Mouse (Mus musculus) hindbrain, embryonic 14.5 days (tissue): ENCODE measurements around the gene Mtg1. TPM values are rescaled to one million over a fixed set of nuclear protein-coding genes. Genes with fewer than 3 reads are reported as not detected.
A peak's percentile ranks its signal among the peaks of the same experiment; 100 is the strongest.

Experiments used
- ATAC-seq: fragments of 200-750 bp; cut with Nextera tagmentation; 2 replicates; pipeline ENCODE4 v1.8.0; 2017; ENCODE audit warnings: moderate number of reproducible peaks, mild to moderate bottlenecking, moderate TSS enrichment, moderate library complexity; ENCODE audit not compliant: low FRiP score
- DNase-seq: peaks from one replicate; pipeline ENCODE4 v3.0.0-alpha.2; 2015; ENCODE audit warnings: low spot score
- H3K27ac ChIP-seq: fragments of 300-500 bp; sonication (generic); 2 replicates; pipeline ENCODE4 v1.5.1; 2014; ENCODE audit warnings: mild to moderate bottlenecking, moderate library complexity
- H3K27me3 ChIP-seq: fragments of 300-500 bp; sonication (generic); 2 replicates; pipeline ENCODE4 v1.6.1; 2014; ENCODE audit warnings: mild to moderate bottlenecking, low read length, mixed read lengths; ENCODE audit not compliant: control insufficient read depth, insufficient read depth
- H3K36me3 ChIP-seq: fragments of 300-500 bp; sonication (generic); replicated peaks from 2 replicates; pipeline ENCODE4 v1.6.1; 2014; ENCODE audit not compliant: control insufficient read depth, insufficient read depth
- H3K4me1 ChIP-seq: fragments of 300-500 bp; sonication (generic); replicated peaks from 2 replicates; pipeline ENCODE4 v1.6.1; 2014; ENCODE audit warnings: antibody characterized with exemption, low read length, mixed read lengths; ENCODE audit not compliant: control insufficient read depth, insufficient read depth
- H3K4me2 ChIP-seq: fragments of 300-500 bp; sonication (generic); replicated peaks from 2 replicates; pipeline ENCODE4 v1.6.1; 2014; ENCODE audit warnings: mild to moderate bottlenecking, moderate library complexity
- H3K4me3 ChIP-seq: fragments of 300-500 bp; sonication (generic); replicated peaks from 2 replicates; pipeline ENCODE4 v1.5.1; 2014; ENCODE audit warnings: mild to moderate bottlenecking, low read length
- H3K9ac ChIP-seq: fragments of 300-500 bp; sonication (generic); 2 replicates; pipeline ENCODE4 v1.6.1; 2014
- H3K9me3 ChIP-seq: fragments of 300-500 bp; sonication (generic); 2 replicates; pipeline ENCODE4 v1.6.1; 2016; ENCODE audit warnings: low read length; ENCODE audit not compliant: control insufficient read depth
- WGBS: fragments of 180-500 bp; shearing (Covaris S2); extraction: QIAGEN DNeasy Blood & Tissue Kit; methylation state at CpG from one replicate; pipeline ENCODE4 v1.1.7; 2014; 5-methylcytosine and 5-hydroxymethylcytosine counted together
- polyA plus RNA-seq: library from polyadenylated mRNA; unstranded; fragments of >200 nt; fragmentation: Nextera tagmentation; extraction: Ambion mirVana; gene quantifications from 2 replicates; pipeline ENCODE4 v1.2.1, GENCODE M21; 2014

The Mtg1 gene
- 26.0 and 30.6 TPM in 2 replicates for polyA plus RNA-seq

GRCm38 (mm10) chr7:140137135-140138020 lies at the start of gene Mtg1:
Mtg1 (plus strand) TSS chr7:140137564.
- H3K36me3 ChIP-seq = no peaks in the 10 kb centered on the region
- peak; percentile 98 for ATAC-seq

GRCm38 (mm10) chr7:140090601-140091000 lies 46.8 kb upstream of the Mtg1 start:
- Histone ChIP-seq H3K4me3 (no peak overlapping the region), H3K27me3 (no peaks in the 10 kb centered on the region), H3K9me3 (no peaks in the 10 kb centered on the region), H3K4me1 (no peaks in the 10 kb centered on the region), H3K4me2 (no peak overlapping the region), H3K9ac (no peak overlapping the region), H3K36me3 (no peaks in the 10 kb centered on the region), H3K27ac (no peak overlapping the region)
- DNase-seq = no peak
- ATAC-seq = no peak
- 76% methylated on average over 10 of the region's 10 CpGs for WGBS

More at GRCm38 (mm10) chr7:140137135-140138020, at the start of gene Mtg1:
- Histone ChIP-seq H3K4me3 (peak within 1 kb of the TSS; percentile 55), H3K4me2 (peak within 1 kb of the TSS; percentile 81), H3K9me3 (no peaks in the 10 kb centered on the region), H3K9ac (peak within 1 kb of the TSS; percentile 74), H3K27ac (peak within 1 kb of the TSS; percentile 76), H3K27me3 (no peaks in the 10 kb centered on the region), H3K4me1 (peaks cover 4% of the 10 kb centered on the region)
- WGBS = 1% methylated on average over 39 of the region's 39 CpGs
- peak; percentile 98 for DNase-seq

DNA sequence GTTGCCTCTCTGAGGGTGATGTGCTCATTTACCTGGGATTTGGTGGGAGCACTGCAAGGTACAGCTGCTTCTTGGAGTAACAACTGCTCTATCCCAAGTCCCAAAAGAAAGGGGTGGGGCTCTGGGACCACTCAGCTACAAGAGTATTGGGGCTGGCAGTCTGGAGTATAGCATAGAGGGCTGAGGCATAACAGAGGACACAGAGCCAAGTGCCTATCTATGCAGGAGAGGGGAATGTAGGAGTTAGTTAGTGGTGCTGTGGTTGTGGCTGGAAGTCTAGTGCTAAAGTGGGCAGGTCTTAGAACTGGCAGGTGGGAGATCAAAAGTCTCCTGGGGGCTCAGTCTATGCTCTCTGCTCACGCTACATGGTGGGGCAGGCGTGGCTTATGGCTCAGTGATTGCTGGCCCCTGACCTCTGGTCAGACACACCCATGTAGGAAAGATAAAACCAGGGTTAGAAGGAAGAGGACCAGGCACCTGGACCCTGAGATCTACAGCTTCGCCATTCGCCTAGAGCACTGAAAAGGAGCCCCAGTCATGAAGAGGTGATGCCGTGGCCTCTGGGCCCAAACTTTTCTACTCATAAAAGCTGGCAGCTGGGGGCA lies 44.3 kb upstream of the Mtg1 start, which contains the start of gene Prap1:
TSS of gene Prap1 (plus strand) at position 472 of the 605 bp plus-strand sequence.
- no peaks in the 10 kb centered on the region for H3K9me3 ChIP-seq
- no peak within 1 kb of the TSS for H3K27ac ChIP-seq
- DNase-seq = no peak
- no peaks in the 10 kb centered on the region for H3K27me3 ChIP-seq
- no peak within 1 kb of the TSS for H3K4me2 ChIP-seq
- no peaks in the 10 kb centered on the region for H3K4me1 ChIP-seq
- ATAC-seq = no peak
- H3K4me3 ChIP-seq = no peak within 1 kb of the TSS
- H3K9ac ChIP-seq = no peak within 1 kb of the TSS
- 77% methylated on average over 5 of the region's 5 CpGs for WGBS
- H3K36me3 ChIP-seq = no peaks in the 10 kb centered on the region

DNA sequence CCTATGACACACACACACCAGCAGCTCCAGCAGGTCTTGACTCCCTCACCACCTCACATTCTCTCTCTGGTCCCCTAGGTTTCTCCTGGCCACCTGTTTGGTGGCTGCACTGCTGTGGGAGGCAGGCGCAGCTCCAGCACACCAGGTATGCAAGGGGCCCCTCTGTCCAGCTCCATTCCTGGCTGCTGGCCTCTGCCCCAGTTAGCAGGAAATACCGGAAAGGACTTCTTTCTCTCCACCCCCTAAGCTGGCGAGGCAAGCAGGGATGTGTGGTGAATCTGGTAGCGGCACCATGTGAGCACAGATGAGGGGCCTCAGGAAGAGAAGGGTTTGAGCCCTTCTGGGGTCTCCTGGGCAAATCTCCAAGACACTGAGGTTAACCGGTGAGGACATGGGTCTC lies 42.4 kb upstream of the Mtg1 start:
- ATAC-seq (no peak), DNase-seq (no peak)
- no peak overlapping the region for H3K4me3 ChIP-seq
- no peaks in the 10 kb centered on the region for H3K4me1 ChIP-seq
- H3K36me3 ChIP-seq = no peaks in the 10 kb centered on the region
- H3K27ac ChIP-seq = no peak overlapping the region
- H3K9me3 ChIP-seq = no peaks in the 10 kb centered on the region
- no peaks in the 10 kb centered on the region for H3K27me3 ChIP-seq
- 71% methylated on average over 5 of the region's 5 CpGs for WGBS
- H3K9ac ChIP-seq = no peak overlapping the region
- H3K4me2 ChIP-seq = no peak overlapping the region

DNA sequence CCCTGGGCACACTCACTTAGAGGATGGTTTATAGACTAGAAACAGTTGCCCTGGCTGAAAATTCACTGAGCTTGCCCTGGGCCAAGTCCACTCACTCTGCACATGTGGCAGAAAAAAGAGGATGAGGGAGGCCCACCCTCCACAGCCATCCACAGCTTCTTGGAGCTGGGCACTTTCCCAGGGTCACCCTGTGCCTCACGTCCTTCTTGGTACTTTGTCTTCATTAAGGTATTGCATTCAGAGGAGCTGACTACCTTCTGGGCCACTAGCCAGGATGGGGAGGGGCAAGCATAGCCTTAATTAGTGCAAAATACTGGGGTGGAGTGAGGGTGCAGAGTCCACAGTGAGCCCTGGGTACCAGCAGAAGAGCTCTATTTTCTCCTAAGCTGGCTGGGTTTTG lies 41.8 kb upstream of the Mtg1 start:
- Histone ChIP-seq H3K4me2 (no peak overlapping the region), H3K9me3 (no peaks in the 10 kb centered on the region), H3K4me1 (no peaks in the 10 kb centered on the region), H3K9ac (no peak overlapping the region), H3K36me3 (no peaks in the 10 kb centered on the region), H3K4me3 (no peak overlapping the region), H3K27me3 (no peaks in the 10 kb centered on the region), H3K27ac (no peak overlapping the region)
- DNase-seq (no peak), ATAC-seq (no peak)
- WGBS = 56% methylated on average over 1 of the region's 1 CpGs

DNA sequence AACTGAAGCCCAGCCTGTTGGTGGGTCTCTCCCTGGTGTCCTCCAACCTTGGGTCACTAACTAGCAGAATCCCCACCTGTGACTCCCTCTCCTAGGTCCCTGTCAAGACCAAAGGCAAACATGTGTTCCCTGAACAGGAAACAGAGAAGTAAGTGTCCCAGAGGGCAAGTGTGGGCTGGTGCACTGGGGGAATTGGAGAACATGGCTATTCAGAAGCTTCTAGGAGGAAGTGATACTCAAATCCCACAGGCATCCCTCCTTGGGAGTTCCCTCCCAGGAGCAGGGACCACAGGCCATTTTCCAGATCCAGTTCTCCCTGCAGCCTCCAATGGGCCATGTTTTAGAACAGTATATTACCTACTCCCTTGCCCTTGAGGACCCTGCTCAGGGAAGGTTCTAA lies 41.3 kb upstream of the Mtg1 start:
- no peaks in the 10 kb centered on the region for H3K36me3 ChIP-seq
- no peaks in the 10 kb centered on the region for H3K4me1 ChIP-seq
- H3K9ac ChIP-seq = no peak overlapping the region
- no peak overlapping the region for H3K4me3 ChIP-seq
- H3K4me2 ChIP-seq = no peak overlapping the region
- H3K9me3 ChIP-seq = no peaks in the 10 kb centered on the region
- DNase-seq (no peak), ATAC-seq (no peak)
- no peaks in the 10 kb centered on the region for H3K27me3 ChIP-seq
- H3K27ac ChIP-seq = no peak overlapping the region

GRCm38 (mm10) chr7:140098466-140098865 lies 38.9 kb upstream of the Mtg1 start:
- Histone ChIP-seq H3K27me3 (no peaks in the 10 kb centered on the region), H3K27ac (no peak overlapping the region), H3K4me3 (no peak overlapping the region), H3K4me2 (no peak overlapping the region), H3K36me3 (no peaks in the 10 kb centered on the region), H3K9ac (no peak overlapping the region), H3K9me3 (no peaks in the 10 kb centered on the region), H3K4me1 (0 out of 2 replicates have a peak, but pooled peaks cover 10% of the 10 kb centered on the region)
- WGBS = 100% methylated on average over 1 of the region's 1 CpGs
- ATAC-seq = no peak
- DNase-seq = no peak

GRCm38 (mm10) chr7:140101498-140101897 lies 35.9 kb upstream of the Mtg1 start:
- H3K9me3 ChIP-seq = no peaks in the 10 kb centered on the region
- peaks cover 16% of the 10 kb centered on the region for H3K36me3 ChIP-seq
- DNase-seq (no peak), ATAC-seq (no peak)
- 0 out of 2 replicates have a peak, but pooled peaks cover 10% of the 10 kb centered on the region for H3K4me1 ChIP-seq
- 82% methylated on average over 10 of the region's 10 CpGs for WGBS
- H3K9ac ChIP-seq = peak overlapping the region; percentile 51
- H3K4me3 ChIP-seq = peak overlapping the region; percentile 28
- H3K27ac ChIP-seq = no peak overlapping the region
- H3K27me3 ChIP-seq = no peaks in the 10 kb centered on the region
- H3K4me2 ChIP-seq = peak overlapping the region; percentile 56

DNA sequence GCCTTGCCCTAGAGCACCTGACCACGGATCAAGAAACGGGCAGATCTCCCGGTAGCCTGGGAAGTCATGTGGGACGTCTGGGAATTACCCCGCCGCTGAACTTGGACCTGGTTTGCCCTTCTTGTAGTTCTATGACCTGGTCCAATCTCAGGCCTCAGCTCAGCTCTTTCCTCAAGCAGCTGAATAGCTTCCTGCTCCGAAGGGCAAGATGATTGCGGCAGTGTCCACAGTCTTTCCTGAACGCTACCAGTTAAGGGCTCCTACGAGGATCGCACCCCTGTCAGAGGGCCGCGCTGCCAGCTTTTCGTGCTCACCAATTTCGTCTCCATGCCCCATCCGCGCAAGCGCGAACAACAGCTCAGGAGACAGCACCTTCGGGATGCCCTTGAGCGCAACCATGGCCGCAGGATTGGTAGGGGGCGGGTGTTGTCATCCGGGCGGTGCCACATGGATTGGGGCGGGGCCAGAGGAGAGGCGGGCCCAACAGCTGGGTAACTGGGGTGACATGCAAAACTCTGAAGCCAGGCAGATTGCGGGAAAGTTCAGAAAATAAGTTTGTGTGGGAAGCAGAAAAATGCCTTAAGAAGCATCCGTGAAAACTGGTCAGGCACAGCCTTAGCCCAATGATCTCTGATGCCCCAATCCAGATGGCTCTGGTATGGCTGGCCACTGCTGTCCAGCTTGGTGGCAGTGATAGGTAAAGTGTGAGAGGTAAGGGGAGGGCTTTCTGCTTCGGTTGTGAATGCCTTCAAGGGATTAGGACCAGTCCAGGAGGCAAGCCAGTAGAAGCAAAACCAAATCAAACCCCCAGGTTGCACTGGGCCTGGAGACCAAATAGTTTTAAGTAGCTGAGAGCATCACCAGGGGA lies 35.1 kb upstream of the Mtg1 start, which contains the start of gene Fuom:
TSS of gene Fuom (minus strand) at position 449 of the 868 bp plus-strand sequence.
- Histone ChIP-seq H3K27ac (no peak within 1 kb of the TSS), H3K4me2 (peak within 1 kb of the TSS; percentile 56), H3K27me3 (no peaks in the 10 kb centered on the region), H3K9ac (peak within 1 kb of the TSS; percentile 51), H3K9me3 (no peaks in the 10 kb centered on the region), H3K4me1 (0 out of 2 replicates have a peak, but pooled peaks cover 10% of the 10 kb centered on the region), H3K4me3 (peak within 1 kb of the TSS; percentile 28), H3K36me3 (peaks cover 23% of the 10 kb centered on the region)
- ATAC-seq = peak; percentile 87
- 1% methylated on average over 30 of the region's 30 CpGs for WGBS
- DNase-seq = peak; percentile 69
